Mouse (Mus musculus) heart, embryonic 15.5 days (tissue): ENCODE data around the gene Pafah1b3. TPM values are rescaled to one million over a fixed set of nuclear protein-coding genes. Genes with fewer than 3 reads are reported as not detected.
A peak's percentile ranks its signal among the peaks of the same experiment; 100 is the strongest.

ENCODE experiments used
- ATAC-seq: fragments of 200-750 bp; cut with Nextera tagmentation; replicated peaks from 2 replicates; pipeline ENCODE4 v1.8.0; 2017; ENCODE audit warnings: low read depth, moderate TSS enrichment; ENCODE audit not compliant: insufficient number of reproducible peaks, insufficient read depth, low FRiP score
- H3K27ac ChIP-seq: fragments of 300-500 bp; sonication (generic); 2 replicates; pipeline ENCODE4 v1.5.1; 2015; ENCODE audit warnings: mild to moderate bottlenecking, inconsistent platforms
- H3K27me3 ChIP-seq: fragments of 300-500 bp; sonication (generic); 2 replicates; pipeline ENCODE4 v1.6.1; 2015; ENCODE audit warnings: inconsistent platforms
- H3K36me3 ChIP-seq: fragments of 300-500 bp; sonication (generic); 2 replicates; pipeline ENCODE4 v1.6.1; 2015; ENCODE audit warnings: mild to moderate bottlenecking, inconsistent platforms
- H3K4me1 ChIP-seq: fragments of 300-500 bp; sonication (generic); replicated peaks from 2 replicates; pipeline ENCODE4 v1.6.1; 2015; ENCODE audit warnings: inconsistent platforms
- H3K4me2 ChIP-seq: fragments of 300-500 bp; sonication (generic); 2 replicates; pipeline ENCODE4 v1.6.1; 2015; ENCODE audit warnings: inconsistent platforms, mild to moderate bottlenecking, moderate library complexity
- H3K4me3 ChIP-seq: fragments of 300-500 bp; sonication (generic); 2 replicates; pipeline ENCODE4 v1.5.1; 2015; ENCODE audit warnings: mild to moderate bottlenecking, inconsistent platforms
- H3K9ac ChIP-seq: fragments of 300-500 bp; sonication (generic); 2 replicates; pipeline ENCODE4 v1.6.1; 2015; ENCODE audit warnings: mild to moderate bottlenecking, inconsistent platforms
- H3K9me3 ChIP-seq: fragments of 300-500 bp; sonication (generic); replicated peaks from 2 replicates; pipeline ENCODE4 v1.6.1; 2016; ENCODE audit warnings: inconsistent platforms
- WGBS: fragments of 180-500 bp; shearing (Covaris S2); methylation state at CpG from one replicate; pipeline ENCODE4 v1.1.7; 2015; ENCODE audit warnings: mixed read lengths; 5-methylcytosine and 5-hydroxymethylcytosine counted together
- polyA plus RNA-seq: library from polyadenylated mRNA; unstranded; fragments of >200 nt; fragmentation: Nextera tagmentation; extraction: Ambion mirVana; gene quantifications from 2 replicates; pipeline ENCODE4 v1.2.1, GENCODE M21; 2015

Pafah1b3 gene
- polyA plus RNA-seq, 1 experiment from 2014 or later = 103 TPM

GRCm38 (mm10) chr7:25279861-25280791 is 17.7 kb downstream of the Pafah1b3 start:
- no peaks in the 10 kb centered on the region for H3K9me3 ChIP-seq
- ATAC-seq = peak; percentile 9
- 2% methylated on average over 6 of the region's 6 CpGs for WGBS
- H3K9ac ChIP-seq = peak overlapping the region; percentile 66
- peaks cover 76% of the 10 kb centered on the region for H3K4me1 ChIP-seq
- peak overlapping the region; percentile 98 for H3K27ac ChIP-seq
- H3K4me3 ChIP-seq = peak overlapping the region; percentile 83
- peak overlapping the region; percentile 80 for H3K4me2 ChIP-seq
- H3K27me3 ChIP-seq = no peaks in the 10 kb centered on the region
- H3K36me3 ChIP-seq = peaks cover 4% of the 10 kb centered on the region; the same call in 1 of the 2 replicates

GRCm38 (mm10) chr7:25279076-25279860 is 18.5 kb downstream of the Pafah1b3 start:
- WGBS = under 1% methylated on average over 47 of the region's 49 CpGs
- ATAC-seq = peak; percentile 38
- peaks cover 76% of the 10 kb centered on the region for H3K4me1 ChIP-seq
- peak overlapping the region; percentile 83 for H3K4me3 ChIP-seq
- H3K36me3 ChIP-seq = no peaks in the 10 kb centered on the region
- no peaks in the 10 kb centered on the region for H3K27me3 ChIP-seq
- peak overlapping the region; percentile 66 for H3K9ac ChIP-seq
- H3K4me2 ChIP-seq = peak overlapping the region; percentile 80
- no peaks in the 10 kb centered on the region for H3K9me3 ChIP-seq
- H3K27ac ChIP-seq = peak overlapping the region; percentile 98

- H3K4me3 ChIP-seq = peak overlapping the region; percentile 83
- peak; percentile 48 for ATAC-seq
- peak overlapping the region; percentile 80 for H3K4me2 ChIP-seq
- peak overlapping the region; percentile 98 for H3K27ac ChIP-seq
- peaks cover 76% of the 10 kb centered on the region for H3K4me1 ChIP-seq
- H3K9me3 ChIP-seq = no peaks in the 10 kb centered on the region
- no peaks in the 10 kb centered on the region for H3K27me3 ChIP-seq
- no peaks in the 10 kb centered on the region for H3K36me3 ChIP-seq
- peak overlapping the region; percentile 66 for H3K9ac ChIP-seq
- under 1% methylated on average over 54 of the region's 60 CpGs for WGBS
These were observed 19.3 kb downstream of the Pafah1b3 start for GRCm38 (mm10) chr7:25278341-25279075.

- no peaks in the 10 kb centered on the region for H3K9me3 ChIP-seq
- no peaks in the 10 kb centered on the region for H3K27me3 ChIP-seq
- peaks cover 74% of the 10 kb centered on the region for H3K4me1 ChIP-seq
- ATAC-seq = no peak
- WGBS = 9% methylated on average over 4 of the region's 4 CpGs
- H3K9ac ChIP-seq = peak overlapping the region; percentile 66
- peak overlapping the region; percentile 98 for H3K27ac ChIP-seq
- peak overlapping the region; percentile 80 for H3K4me2 ChIP-seq
- H3K4me3 ChIP-seq = peak overlapping the region; percentile 83
- no peaks in the 10 kb centered on the region for H3K36me3 ChIP-seq
These were observed 19.8 kb downstream of the Pafah1b3 start for GRCm38 (mm10) chr7:25277998-25278340.

- peaks cover 5% of the 10 kb centered on the region; the same call in 1 of the 2 replicates for H3K36me3 ChIP-seq
- peak overlapping the region; percentile 66 for H3K9ac ChIP-seq
- H3K27ac ChIP-seq = peak overlapping the region; percentile 98
- 0 out of 2 replicates have a peak overlapping the region, but pooled peaks have one; percentile 83 for H3K4me3 ChIP-seq
- H3K9me3 ChIP-seq = no peaks in the 10 kb centered on the region
- ATAC-seq = no peak
- H3K27me3 ChIP-seq = no peaks in the 10 kb centered on the region
- peaks cover 72% of the 10 kb centered on the region for H3K4me1 ChIP-seq
- 89% methylated on average over 4 of the region's 4 CpGs for WGBS
- H3K4me2 ChIP-seq = peak overlapping the region; percentile 80
These were observed 20.4 kb downstream of the Pafah1b3 start for GRCm38 (mm10) chr7:25277405-25277804.

GRCm38 (mm10) chr7:25275555-25276298 is 22.1 kb downstream of the Pafah1b3 start:
- Histone ChIP-seq H3K4me2 (peak overlapping the region; percentile 33), H3K4me1 (peaks cover 66% of the 10 kb centered on the region)
- WGBS = 42% methylated on average over 9 of the region's 9 CpGs

GRCm38 (mm10) chr7:25274996-25275395 is 22.8 kb downstream of the Pafah1b3 start:
- WGBS = 86% methylated on average over 3 of the region's 3 CpGs
- Histone ChIP-seq H3K27me3 (no peaks in the 10 kb centered on the region), H3K27ac (peak overlapping the region; percentile 98)

More at GRCm38 (mm10) chr7:25275555-25276298, 22.1 kb downstream of the Pafah1b3 start:
- H3K4me3 ChIP-seq = no peak overlapping the region
- peak overlapping the region; percentile 98 for H3K27ac ChIP-seq
- H3K9ac ChIP-seq = peak overlapping the region; percentile 34; the same call in 1 of the 2 replicates
- no peaks in the 10 kb centered on the region for H3K9me3 ChIP-seq
- peaks cover 15% of the 10 kb centered on the region; the same call in 1 of the 2 replicates for H3K36me3 ChIP-seq
- H3K27me3 ChIP-seq = no peaks in the 10 kb centered on the region
- ATAC-seq = no peak

GRCm38 (mm10) chr7:25274571-25274970 is 23.2 kb downstream of the Pafah1b3 start:
- no peak for ATAC-seq
- WGBS = 61% methylated on average over 5 of the region's 5 CpGs
- Histone ChIP-seq H3K4me2 (no peak overlapping the region), H3K27me3 (no peaks in the 10 kb centered on the region), H3K27ac (no peak overlapping the region), H3K4me1 (peaks cover 66% of the 10 kb centered on the region), H3K4me3 (no peak overlapping the region), H3K9me3 (no peaks in the 10 kb centered on the region), H3K36me3 (peaks cover 15% of the 10 kb centered on the region; the same call in 1 of the 2 replicates), H3K9ac (no peak overlapping the region)

More at GRCm38 (mm10) chr7:25274996-25275395, 22.8 kb downstream of the Pafah1b3 start:
- H3K4me1 ChIP-seq = peaks cover 66% of the 10 kb centered on the region
- H3K4me2 ChIP-seq = no peak overlapping the region
- H3K36me3 ChIP-seq = peaks cover 15% of the 10 kb centered on the region; the same call in 1 of the 2 replicates
- H3K9ac ChIP-seq = no peak overlapping the region
- H3K4me3 ChIP-seq = no peak overlapping the region
- ATAC-seq = no peak
- H3K9me3 ChIP-seq = no peaks in the 10 kb centered on the region

GRCm38 (mm10) chr7:25273259-25274241 is 24.2 kb downstream of the Pafah1b3 start:
- H3K4me2 ChIP-seq = no peak overlapping the region
- H3K4me3 ChIP-seq = no peak overlapping the region
- H3K27ac ChIP-seq = 0 out of 2 replicates have a peak overlapping the region, but pooled peaks have one; percentile 19
- ATAC-seq = no peak
- no peak overlapping the region for H3K9ac ChIP-seq
- H3K36me3 ChIP-seq = peaks cover 15% of the 10 kb centered on the region; the same call in 1 of the 2 replicates
- peaks cover 74% of the 10 kb centered on the region for H3K4me1 ChIP-seq
- no peaks in the 10 kb centered on the region for H3K27me3 ChIP-seq
- WGBS = 84% methylated on average over 22 of the region's 22 CpGs
- H3K9me3 ChIP-seq = no peaks in the 10 kb centered on the region
